Mouse (Mus musculus): ENCODE data around the gene Catsperg2. TPM values are rescaled to one million over a fixed set of nuclear protein-coding genes. Genes with fewer than 3 reads are reported as not detected.

The Catsperg2 gene
- polyA plus RNA-seq, 2 experiments: 0.01 TPM; not detected in 1

GRCm38 (mm10) chr7:29768090-29768900 lies 41.5 kb upstream of the Catsperg2 start, which contains the start of gene Zfp84:
TSS of gene Zfp84 (plus strand) at chr7:29768552.
- peak within 1 kb of the TSS; percentile 66 for H3K27ac ChIP-seq
- H3K4me2 ChIP-seq (ENCODE audit: low read depth): peak within 1 kb of the TSS; percentile 92
- no peaks in the 10 kb centered on the region for H3K27me3 ChIP-seq (ENCODE audit: control insufficient read depth, insufficient read depth, low read length)
- H3K4me3 ChIP-seq (ENCODE audit: insufficient read depth in 1 of 2, low read depth in 2 of 2, low read length in 2 of 2): peak within 1 kb of the TSS; percentile 81 to 98
- H3K4me1 ChIP-seq (replicated peaks; ENCODE audit: control insufficient read depth in 2 of 2, insufficient read depth in 2 of 2, low read length in 1 of 2): peaks cover 11 to 14% of the 10 kb centered on the region in 2 experiments; a peak in 3 of 4 replicates
- peak; percentile 95 for ATAC-seq (ENCODE audit: insufficient read depth)
- H3K36me3 ChIP-seq (replicated peaks; ENCODE audit: control insufficient read depth, insufficient read depth, low read depth): peaks cover 2% of the 10 kb centered on the region; the same call in 1 of the 2 replicates
- peak; percentile 85 to 90 (median 86) for DNase-seq (ENCODE audit: low read depth in 3 of 3, low spot score in 3 of 3)
- under 1% methylated on average over 32 of the region's 32 CpGs for WGBS (ENCODE audit: insufficient replicate concordance)
- H3K9me3 ChIP-seq (ENCODE audit: control insufficient read depth, low read length): no peaks in the 10 kb centered on the region
- peak within 1 kb of the TSS; percentile 71 for H3K9ac ChIP-seq (replicated peaks)
- TF ChIP-seq EP300 (IDR thresholded peaks at IDR 0.05; ENCODE audit: low read depth): no peak; the same call in 1 of the 2 replicates
- TF ChIP-seq CTCF (IDR thresholded peaks at IDR 0.05; ENCODE audit: low read depth): peak; percentile 24; the same call in 1 of the 2 replicates

- WGBS (ENCODE audit: insufficient replicate concordance): 1% methylated on average over 15 of the region's 15 CpGs
- no peak for TF ChIP-seq CTCF (IDR thresholded peaks at IDR 0.05; ENCODE audit: low read depth)
- TF ChIP-seq EP300 (IDR thresholded peaks at IDR 0.05; ENCODE audit: low read depth): no peak
- H3K27ac ChIP-seq: peak overlapping the region; percentile 12; the same call in 1 of the 2 replicates
Observed at GRCm38 (mm10) chr7:29767058-29767686, 40.3 kb upstream of the Catsperg2 start.

GRCm38 (mm10) chr7:29764702-29765101 lies 37.9 kb upstream of the Catsperg2 start:
- WGBS (ENCODE audit: insufficient replicate concordance): 71% methylated on average over 7 of the region's 7 CpGs
- no peak for DNase-seq (ENCODE audit: low read depth in 3 of 3, low spot score in 3 of 3)
- ATAC-seq (ENCODE audit: insufficient read depth): no peak
- no peaks in the 10 kb centered on the region for H3K27me3 ChIP-seq (ENCODE audit: control insufficient read depth, insufficient read depth, low read length)
- H3K9me3 ChIP-seq (ENCODE audit: control insufficient read depth, low read length): no peaks in the 10 kb centered on the region
- H3K9ac ChIP-seq (replicated peaks): no peak overlapping the region
- TF ChIP-seq EP300 (IDR thresholded peaks at IDR 0.05; ENCODE audit: low read depth): no peak
- no peak for TF ChIP-seq CTCF (IDR thresholded peaks at IDR 0.05; ENCODE audit: low read depth)
- H3K4me2 ChIP-seq (ENCODE audit: low read depth): no peak overlapping the region
- no peak overlapping the region for H3K27ac ChIP-seq
- H3K4me1 ChIP-seq (replicated peaks; ENCODE audit: control insufficient read depth in 2 of 2, insufficient read depth in 2 of 2, low read length in 1 of 2): peaks cover 10% of the 10 kb centered on the region in 2 experiments; a peak in 3 of 4 replicates
- H3K4me3 ChIP-seq (ENCODE audit: insufficient read depth in 1 of 2, low read depth in 2 of 2, low read length in 2 of 2): no peak overlapping the region
- H3K36me3 ChIP-seq (replicated peaks; ENCODE audit: control insufficient read depth, insufficient read depth, low read depth): no peaks in the 10 kb centered on the region

More at GRCm38 (mm10) chr7:29767058-29767686, 40.3 kb upstream of the Catsperg2 start:
- Histone ChIP-seq H3K4me1 (replicated peaks; ENCODE audit: control insufficient read depth in 2 of 2, insufficient read depth in 2 of 2, low read length in 1 of 2) (peaks cover 11 to 14% of the 10 kb centered on the region in 2 experiments; a peak in 3 of 4 replicates), H3K4me2 (ENCODE audit: low read depth) (peak overlapping the region; percentile 92), H3K27me3 (ENCODE audit: control insufficient read depth, insufficient read depth, low read length) (no peaks in the 10 kb centered on the region), H3K9me3 (ENCODE audit: control insufficient read depth, low read length) (no peaks in the 10 kb centered on the region), H3K4me3 (ENCODE audit: insufficient read depth in 1 of 2, low read depth in 2 of 2, low read length in 2 of 2) (peak overlapping the region; percentile 81 to 83), H3K9ac (replicated peaks) (peak overlapping the region; percentile 71), H3K36me3 (replicated peaks; ENCODE audit: control insufficient read depth, insufficient read depth, low read depth) (no peaks in the 10 kb centered on the region; the same call in 1 of the 2 replicates)
- peak; percentile 64 to 73 (median 66) for DNase-seq (ENCODE audit: low read depth in 3 of 3, low spot score in 3 of 3)
- ATAC-seq (ENCODE audit: insufficient read depth): peak; percentile 47; the same call in 1 of the 2 replicates

- Histone ChIP-seq H3K27me3 (ENCODE audit: control insufficient read depth, insufficient read depth, low read length) (no peaks in the 10 kb centered on the region), H3K36me3 (replicated peaks; ENCODE audit: control insufficient read depth, insufficient read depth, low read depth) (no peaks in the 10 kb centered on the region), H3K4me2 (ENCODE audit: low read depth) (no peak overlapping the region), H3K4me3 (ENCODE audit: insufficient read depth in 1 of 2, low read depth in 2 of 2, low read length in 2 of 2) (no peak overlapping the region), H3K27ac (no peak overlapping the region), H3K9ac (replicated peaks) (no peak overlapping the region), H3K9me3 (ENCODE audit: control insufficient read depth, low read length) (no peaks in the 10 kb centered on the region), H3K4me1 (replicated peaks; ENCODE audit: control insufficient read depth in 2 of 2, insufficient read depth in 2 of 2, low read length in 1 of 2) (no peaks in the 10 kb centered on the region)
- TF ChIP-seq EP300 (IDR thresholded peaks at IDR 0.05; ENCODE audit: low read depth): no peak
- TF ChIP-seq CTCF (IDR thresholded peaks at IDR 0.05; ENCODE audit: low read depth): no peak
- no peak for ATAC-seq (ENCODE audit: insufficient read depth)
- DNase-seq (ENCODE audit: low read depth in 3 of 3, low spot score in 3 of 3): no peak
- 65% methylated on average over 5 of the region's 5 CpGs for WGBS (ENCODE audit: insufficient replicate concordance)
Observed at GRCm38 (mm10) chr7:29760476-29760875, 33.6 kb upstream of the Catsperg2 start.

- no peak for TF ChIP-seq EP300 (IDR thresholded peaks at IDR 0.05; ENCODE audit: low read depth)
- TF ChIP-seq CTCF (IDR thresholded peaks at IDR 0.05; ENCODE audit: low read depth): no peak
- Histone ChIP-seq H3K36me3 (replicated peaks; ENCODE audit: control insufficient read depth, insufficient read depth, low read depth) (no peaks in the 10 kb centered on the region), H3K9ac (replicated peaks) (no peak overlapping the region), H3K27ac (no peak overlapping the region), H3K9me3 (ENCODE audit: control insufficient read depth, low read length) (no peaks in the 10 kb centered on the region), H3K27me3 (ENCODE audit: control insufficient read depth, insufficient read depth, low read length) (no peaks in the 10 kb centered on the region), H3K4me2 (ENCODE audit: low read depth) (no peak overlapping the region), H3K4me3 (ENCODE audit: insufficient read depth in 1 of 2, low read depth in 2 of 2, low read length in 2 of 2) (no peak overlapping the region), H3K4me1 (replicated peaks; ENCODE audit: control insufficient read depth in 2 of 2, insufficient read depth in 2 of 2, low read length in 1 of 2) (no peaks in the 10 kb centered on the region)
- DNase-seq (ENCODE audit: low read depth in 3 of 3, low spot score in 3 of 3) (no peak), ATAC-seq (ENCODE audit: insufficient read depth) (no peak)
- WGBS (ENCODE audit: insufficient replicate concordance): 51% methylated on average over 3 of the region's 3 CpGs
Observed at GRCm38 (mm10) chr7:29742258-29742657, 15.4 kb upstream of the Catsperg2 start.

All from liver, embryonic 14.5 days (tissue).